In genomic region chr8:124318612-124319315, GRCm38 (mm10) we compare ENCODE assay signal across 9 mouse cellular contexts.
DNase-seq lines count a peak whose midpoint lies in the region; ATAC-seq and TF ChIP-seq lines count a peak whose summit lies in the region.
"Had no signal": no experiment of that assay in that cellular context is flagged by ENCODE, and none has a peak within 500 bp of the region (broad histone marks: within the 10 kb centered on the region; RNA-seq: fewer than 3 reads in every experiment).

No protein-coding gene starts in this region.

- H3K4me1 ChIP-seq in liver, embryonic 11.5 days (replicated peaks; ENCODE audit: control insufficient read depth, insufficient read depth, low read length) = peaks cover 52% of the 10 kb centered on the region
- H3K4me1 ChIP-seq in kidney, adult 2 months (ENCODE audit: control insufficient read depth, insufficient read depth, low read length) = no peaks in the 10 kb centered on the region

- peak overlapping the region; percentile 19; the same call in 1 of the 2 replicates for H3K27ac ChIP-seq in liver, embryonic 11.5 days (ENCODE audit: low read depth, low read length)
- H3K27ac ChIP-seq in kidney, adult 2 months (ENCODE audit: insufficient read depth, low read depth, low read length) = no peak overlapping the region

- peak; percentile 79 for ATAC-seq in liver, embryonic 11.5 days (replicated peaks; ENCODE audit: low FRiP score)

- no peak for TF ChIP-seq POLR2A in kidney, adult 2 months (IDR thresholded peaks at IDR 0.05; ENCODE audit: low read depth, low read length)

- no peaks in the 10 kb centered on the region for H3K9me3 ChIP-seq in liver, embryonic 11.5 days (ENCODE audit: control insufficient read depth, low read length)

- peak; percentile 31 for DNase-seq in urinary bladder, postnatal 14 days (ENCODE audit: low spot score)
- DNase-seq in urinary bladder, adult 18-20 months (ENCODE audit: low spot score in 2 of 2) = no peak
- DNase-seq in heart, adult 18-20 months = peak; percentile 77 to 85
- peak; percentile 43 for DNase-seq in liver, embryonic 11.5 days (ENCODE audit: low spot score)
- peak; percentile 78 for DNase-seq in testis, postnatal 14 days (ENCODE audit: low spot score)
- DNase-seq in ovary, adult 18-20 months (ENCODE audit: low spot score) = no peak
- no peak for DNase-seq in kidney, adult 2 months
- no peak for DNase-seq in frontal cortex, postnatal 36 days (ENCODE audit: low spot score in 2 of 2)
- DNase-seq: adrenal gland, postnatal 25 days had no signal

- peaks cover 4% of the 10 kb centered on the region for H3K36me3 ChIP-seq in liver, embryonic 11.5 days (ENCODE audit: control insufficient read depth, insufficient read depth, low read length)
- no peaks in the 10 kb centered on the region for H3K36me3 ChIP-seq in kidney, adult 2 months (ENCODE audit: control insufficient read depth, insufficient read depth, low read length)

- no peaks in the 10 kb centered on the region for H3K27me3 ChIP-seq in liver, embryonic 11.5 days (replicated peaks; ENCODE audit: control insufficient read depth, insufficient read depth, low read length)
- H3K27me3 ChIP-seq in kidney, adult 2 months (replicated peaks; ENCODE audit: control insufficient read depth, insufficient read depth, low read length) = no peaks in the 10 kb centered on the region

- no peak overlapping the region for H3K9ac ChIP-seq in liver, embryonic 11.5 days (ENCODE audit: low read depth, low read length)

- H3K4me3 ChIP-seq in liver, embryonic 11.5 days (ENCODE audit: low read depth, low read length) = no peak overlapping the region
- H3K4me3 ChIP-seq in kidney, adult 2 months (ENCODE audit: insufficient read depth, low read depth, low read length) = no peak overlapping the region

- WGBS in liver, embryonic 11.5 days = 44% methylated on average over 11 of the region's 11 CpGs
- 68% methylated on average over 11 of the region's 11 CpGs for WGBS in kidney, adult 2 months

- TF ChIP-seq CTCF in kidney, adult 2 months (conservative IDR thresholded peaks at IDR 0.05; ENCODE audit: insufficient read depth, insufficient read length, low read depth, low read length) = no peak

- peak overlapping the region; percentile 40 for H3K4me2 ChIP-seq in liver, embryonic 11.5 days

Comparison
In these comparisons a context has a peak if more than half of its experiments do, and no peak if none do; other contexts are left out.
1. DNase-seq: peak in urinary bladder, postnatal 14 days (single experiment), heart, adult 18-20 months (2 of 2), liver, embryonic 11.5 days (single experiment) and testis, postnatal 14 days (single experiment); none in urinary bladder, adult 18-20 months (0 of 2), ovary, adult 18-20 months (single experiment), kidney, adult 2 months (single experiment) and frontal cortex, postnatal 36 days (0 of 2).